Mouse (Mus musculus) testis, adult 2 months (tissue): ENCODE measurements around the gene Ngp. TPM values are rescaled to one million over a fixed set of nuclear protein-coding genes. Genes with fewer than 3 reads are reported as not detected.
"Not testable (repeated sequence)": the region's sequence is repeated elsewhere in the genome, so short reads cannot be mapped to it uniquely, and the experiment has no call there.

ENCODE experiments used
- H3K27ac ChIP-seq: fragments of 200-500 bp; 2 replicates; pipeline ENCODE4 v1.5.1; 2012; ENCODE audit warnings: low read depth, low read length; ENCODE audit not compliant: control insufficient read depth, insufficient read depth
- H3K27me3 ChIP-seq: fragments of 200-500 bp; 2 replicates; pipeline ENCODE4 v1.6.1; 2012; ENCODE audit warnings: mild to moderate bottlenecking, low read length, moderate library complexity; ENCODE audit not compliant: control insufficient read depth, insufficient read depth
- H3K36me3 ChIP-seq: fragments of 200-500 bp; 2 replicates; pipeline ENCODE4 v1.6.1; 2012; ENCODE audit warnings: mild to moderate bottlenecking, low read length; ENCODE audit not compliant: control insufficient read depth, insufficient read depth
- H3K4me1 ChIP-seq: fragments of 200-500 bp; 2 replicates; pipeline ENCODE4 v1.6.1; 2012; ENCODE audit warnings: low read length; ENCODE audit not compliant: control insufficient read depth, insufficient read depth
- H3K4me3 ChIP-seq: fragments of 200-500 bp; 2 replicates; pipeline ENCODE4 v1.5.1; 2012; ENCODE audit warnings: low read depth, mild to moderate bottlenecking, low read length, moderate library complexity, mixed read lengths; ENCODE audit not compliant: control insufficient read depth
- CTCF ChIP-seq: fragments of 200-500 bp; IDR thresholded peaks from 2 replicates; pipeline ENCODE4 v1.5.1; 2012; ENCODE audit warnings: low read depth, mild to moderate bottlenecking, inconsistent platforms, low read length, moderate library complexity; ENCODE audit not compliant: control insufficient read depth, insufficient read depth, insufficient replicate concordance
- POLR2A ChIP-seq: fragments of 200-500 bp; IDR thresholded peaks from 2 replicates; pipeline ENCODE4 v1.6.1; 2012; ENCODE audit warnings: low read depth, mild to moderate bottlenecking, inconsistent platforms, low read length, moderate library complexity; ENCODE audit not compliant: control insufficient read depth
- polyA plus RNA-seq: library from polyadenylated mRNA; depleted of rRNA; stranded (reverse); fragments of >200 nt; gene quantifications from 2 replicates; pipeline ENCODE4 v1.2.3, GENCODE M21; 2012; rRNA removed

The Ngp gene
- not detected in 2 replicates for polyA plus RNA-seq

- Histone ChIP-seq H3K27me3 (no peaks in the 10 kb centered on the region), H3K36me3 (no peaks in the 10 kb centered on the region), H3K27ac (no peak within 1 kb of the TSS), H3K4me1 (no peaks in the 10 kb centered on the region), H3K4me3 (no peak within 1 kb of the TSS)
- TF ChIP-seq POLR2A (no peak), CTCF (no peak)
These were observed at the start of gene Ngp for GRCm38 (mm10) chr9:110419511-110420112. Gene Ngp, plus strand, starts transcription at chr9:110419747.

GRCm38 (mm10) chr9:110369860-110370259 lies 49.7 kb upstream of the Ngp start:
- no peak for TF ChIP-seq CTCF
- no peak for TF ChIP-seq POLR2A
- Histone ChIP-seq H3K27ac (no peak overlapping the region), H3K4me1 (no peaks in the 10 kb centered on the region), H3K4me3 (no peak overlapping the region), H3K27me3 (no peaks in the 10 kb centered on the region), H3K36me3 (no peaks in the 10 kb centered on the region)

- Histone ChIP-seq H3K4me1 (no peaks in the 10 kb centered on the region), H3K27ac (no peak overlapping the region), H3K36me3 (no peaks in the 10 kb centered on the region), H3K27me3 (no peaks in the 10 kb centered on the region), H3K4me3 (no peak overlapping the region)
- TF ChIP-seq POLR2A: no peak
- TF ChIP-seq CTCF: no peak
These were observed 45.7 kb upstream of the Ngp start for GRCm38 (mm10) chr9:110373871-110374270.

- Histone ChIP-seq H3K4me1 (peaks cover 1% of the 10 kb centered on the region; the same call in 1 of the 2 replicates), H3K27me3 (no peaks in the 10 kb centered on the region), H3K36me3 (no peaks in the 10 kb centered on the region), H3K4me3 (no peak overlapping the region), H3K27ac (no peak overlapping the region)
- no peak for TF ChIP-seq CTCF
- no peak for TF ChIP-seq POLR2A
These were observed 43.9 kb upstream of the Ngp start for GRCm38 (mm10) chr9:110375668-110376067.

GRCm38 (mm10) chr9:110377655-110378054 lies 41.9 kb upstream of the Ngp start:
- not testable (repeated sequence) for H3K36me3 ChIP-seq, H3K4me1 ChIP-seq, H3K4me3 ChIP-seq, H3K27ac ChIP-seq, H3K27me3 ChIP-seq

GRCm38 (mm10) chr9:110379361-110379760 lies 40.2 kb upstream of the Ngp start:
- H3K27me3 ChIP-seq: no peaks in the 10 kb centered on the region
- peaks cover 7% of the 10 kb centered on the region for H3K4me1 ChIP-seq
- no peak overlapping the region for H3K27ac ChIP-seq
- no peaks in the 10 kb centered on the region for H3K36me3 ChIP-seq
- TF ChIP-seq CTCF (no peak), POLR2A (no peak)
- H3K4me3 ChIP-seq: no peak overlapping the region

GRCm38 (mm10) chr9:110380662-110381061 lies 38.9 kb upstream of the Ngp start:
- no peak overlapping the region for H3K27ac ChIP-seq
- H3K36me3 ChIP-seq: no peaks in the 10 kb centered on the region
- peak overlapping the region; percentile 62 for H3K4me3 ChIP-seq
- TF ChIP-seq CTCF (no peak), POLR2A (peak; percentile 37; the same call in 1 of the 2 replicates)
- H3K27me3 ChIP-seq: no peaks in the 10 kb centered on the region
- H3K4me1 ChIP-seq: peaks cover 7% of the 10 kb centered on the region

GRCm38 (mm10) chr9:110381292-110381691 lies 38.3 kb upstream of the Ngp start:
- Histone ChIP-seq H3K4me3 (peak overlapping the region; percentile 62), H3K36me3 (peaks cover 1% of the 10 kb centered on the region; the same call in 1 of the 2 replicates)

More at GRCm38 (mm10) chr9:110381292-110381691, 38.3 kb upstream of the Ngp start:
- TF ChIP-seq CTCF (no peak), POLR2A (no peak)
- Histone ChIP-seq H3K27me3 (no peaks in the 10 kb centered on the region), H3K27ac (no peak overlapping the region), H3K4me1 (peaks cover 7% of the 10 kb centered on the region)
